Mouse (Mus musculus) cerebellum, postnatal 4 days (tissue): ENCODE results near the gene Tradd.

Experiments
- DNase-seq, 2 experiments: peaks; one replicate each; pipeline ENCODE4 v3.0.0; 2022; ENCODE audit warnings: low spot score in 2 of 2, mixed read lengths in 1 of 2

Tradd gene

GRCm38 (mm10) chr8:105270916-105271186 lies 6.4 kb upstream of the Tradd start:
- no peak for DNase-seq

DNA sequence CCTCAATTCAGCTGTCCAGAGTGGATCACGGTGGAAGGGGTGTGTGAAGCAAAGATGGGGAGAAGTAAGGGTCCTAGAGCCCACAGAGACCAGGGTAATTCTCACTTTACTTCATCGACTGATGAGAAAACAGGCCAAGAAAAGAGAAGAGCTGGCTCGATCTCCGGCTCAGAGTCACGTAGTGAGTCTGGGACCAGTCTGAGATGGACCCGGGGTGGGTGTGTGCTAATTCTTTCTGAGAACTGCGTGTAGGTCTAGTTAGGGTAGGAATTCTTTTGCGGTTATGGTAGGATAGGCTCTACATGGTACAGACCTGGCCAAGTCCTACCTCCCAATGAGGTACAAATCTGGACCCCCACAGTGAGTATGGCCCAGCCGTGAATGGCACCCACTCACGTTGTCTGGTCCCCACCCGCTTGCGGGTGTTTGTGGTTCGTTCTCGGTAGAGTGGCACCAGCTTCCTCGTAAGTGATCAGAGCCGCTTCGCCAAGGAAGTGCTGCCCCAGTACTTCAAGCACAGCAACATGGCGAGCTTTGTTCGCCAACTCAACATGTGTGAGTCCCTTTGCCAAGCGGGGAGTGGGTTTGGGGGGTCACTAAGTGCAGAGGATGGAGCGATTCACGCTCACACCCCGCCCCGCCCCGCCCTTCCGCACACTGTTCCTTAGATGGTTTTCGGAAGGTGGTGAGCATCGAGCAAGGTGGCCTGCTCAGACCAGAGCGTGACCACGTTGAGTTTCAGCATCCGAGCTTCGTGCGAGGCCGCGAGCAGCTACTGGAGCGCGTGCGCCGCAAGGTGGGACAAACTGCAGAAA lies 5.9 kb upstream of the Tradd start:
- DNase-seq, result no peak

DNA sequence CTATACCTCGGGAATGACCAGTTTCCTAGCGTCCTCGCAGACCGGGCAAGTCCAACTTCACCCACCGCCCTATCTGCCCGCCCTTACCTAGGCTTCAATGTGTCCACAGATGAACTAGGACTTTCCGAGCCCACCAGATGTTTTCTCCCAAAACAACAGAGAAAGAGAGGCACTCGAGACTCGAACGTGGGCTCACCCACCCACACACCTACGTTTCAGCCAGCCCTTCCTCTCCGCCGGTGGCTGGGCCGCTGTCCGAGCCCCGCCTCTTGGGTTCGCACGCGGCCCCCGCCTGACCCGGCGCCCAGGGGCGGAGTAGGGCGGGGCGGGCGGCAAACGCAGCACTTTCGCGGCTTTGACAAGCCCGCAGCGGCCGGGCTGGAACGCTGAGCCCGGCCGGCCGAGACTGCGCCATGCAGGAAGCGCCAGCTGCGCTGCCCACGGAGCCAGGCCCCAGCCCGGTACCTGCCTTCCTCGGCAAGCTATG lies 5.1 kb upstream of the Tradd start, which contains the start of gene Hsf4:
Gene Hsf4 (plus strand): TSS at position 341 of the 487 bp plus-strand sequence.
- no peak for DNase-seq

DNA sequence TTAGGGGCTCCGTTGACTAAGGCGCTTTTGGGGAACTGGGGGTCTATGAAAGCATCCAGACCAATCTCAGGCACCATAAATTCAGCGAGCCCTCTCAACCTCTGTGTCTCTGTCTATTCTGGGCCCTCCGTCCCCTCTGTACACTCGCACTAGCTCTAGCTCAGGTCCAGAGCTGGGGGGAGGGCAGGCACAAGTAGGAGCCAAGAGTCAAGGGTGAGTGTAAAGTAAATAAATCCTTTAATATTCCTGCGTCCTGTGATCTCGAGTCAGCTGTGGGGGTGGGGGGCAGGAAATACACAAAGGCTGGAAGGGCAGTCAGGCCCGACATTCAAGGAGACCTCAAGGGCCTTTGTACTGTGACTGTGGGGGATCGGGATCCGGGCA lies 4.7 kb upstream of the Tradd start:
- no peak for DNase-seq

GRCm38 (mm10) chr8:105268342-105269074 lies 4.1 kb upstream of the Tradd start:
- peak; percentile 51 to 75 for DNase-seq

DNA sequence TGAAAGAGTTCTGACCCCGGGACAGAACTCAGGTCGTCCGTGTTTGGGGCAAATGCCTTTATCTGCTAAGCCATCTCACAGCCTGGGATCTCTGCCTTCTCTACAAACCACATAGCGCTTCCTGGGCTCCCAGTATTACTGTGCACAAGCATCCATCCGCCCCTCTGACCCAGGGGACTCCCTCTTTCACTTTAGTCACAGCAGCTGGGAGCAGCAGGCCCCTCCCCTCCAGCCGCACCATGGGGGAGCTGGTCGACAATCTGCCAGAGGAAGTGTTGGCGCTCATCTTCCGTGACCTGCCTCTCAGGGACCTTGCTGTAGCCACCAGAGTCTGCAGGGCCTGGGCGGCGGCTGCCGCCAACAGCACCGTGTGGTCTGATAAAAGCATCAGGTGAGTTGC lies 2.4 kb upstream of the Tradd start:
- no peak for DNase-seq

DNA sequence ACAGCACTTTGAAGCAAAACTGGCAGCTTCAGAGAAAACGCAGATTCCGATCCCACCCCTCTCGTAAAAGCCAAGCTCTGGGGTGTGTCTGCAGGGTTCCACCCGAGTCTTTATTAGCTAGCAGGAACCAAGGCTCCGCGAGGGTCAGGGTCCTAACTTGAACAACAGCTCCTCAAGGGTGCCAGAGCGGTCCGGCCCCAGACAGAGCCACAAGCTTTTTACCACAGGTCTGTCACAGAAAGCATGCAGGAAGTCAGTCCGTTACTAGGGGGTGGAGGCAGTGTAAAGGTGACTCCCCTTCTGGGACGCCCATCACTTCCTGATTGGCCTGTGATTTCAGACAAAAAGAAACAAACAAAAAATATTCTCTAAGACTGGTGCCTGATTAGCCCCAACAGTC lies 719 bp upstream of the Tradd start:
- no peak for DNase-seq

- DNase-seq, result no peak
Observed at GRCm38 (mm10) chr8:105263244-105263912, 1.0 kb downstream of the Tradd start.

DNA sequence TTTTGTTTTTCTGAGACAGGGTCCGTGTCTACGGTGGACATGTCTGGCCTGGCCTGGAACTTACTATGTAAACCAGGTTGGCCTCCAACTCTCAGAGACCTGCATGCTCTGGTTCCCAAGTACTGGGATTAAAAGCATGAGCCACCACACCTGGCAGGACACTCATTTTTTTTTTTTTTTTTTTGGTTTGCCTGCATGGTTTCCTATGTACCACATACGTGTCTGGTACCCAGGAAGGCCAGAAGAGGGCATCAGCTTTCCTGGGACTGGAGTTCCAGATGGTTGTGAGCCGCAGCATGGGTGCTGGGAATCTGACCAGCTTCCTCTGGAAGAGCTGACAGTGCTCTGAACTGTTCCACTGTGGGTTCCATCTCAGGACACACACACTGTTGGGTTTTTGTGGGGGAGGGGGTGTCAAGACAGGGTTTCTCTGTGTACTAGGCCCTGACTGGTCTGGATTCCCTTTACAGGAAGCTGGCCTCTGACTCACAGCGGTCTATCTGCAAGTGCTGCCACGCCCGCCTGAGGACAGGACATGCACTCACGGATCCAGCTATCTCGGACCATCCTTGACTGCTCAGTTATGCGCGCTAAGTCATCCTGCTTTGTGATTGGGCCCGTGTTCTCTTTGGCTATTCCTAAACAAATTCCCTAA lies 3.0 kb downstream of the Tradd start:
- DNase-seq, result no peak

DNA sequence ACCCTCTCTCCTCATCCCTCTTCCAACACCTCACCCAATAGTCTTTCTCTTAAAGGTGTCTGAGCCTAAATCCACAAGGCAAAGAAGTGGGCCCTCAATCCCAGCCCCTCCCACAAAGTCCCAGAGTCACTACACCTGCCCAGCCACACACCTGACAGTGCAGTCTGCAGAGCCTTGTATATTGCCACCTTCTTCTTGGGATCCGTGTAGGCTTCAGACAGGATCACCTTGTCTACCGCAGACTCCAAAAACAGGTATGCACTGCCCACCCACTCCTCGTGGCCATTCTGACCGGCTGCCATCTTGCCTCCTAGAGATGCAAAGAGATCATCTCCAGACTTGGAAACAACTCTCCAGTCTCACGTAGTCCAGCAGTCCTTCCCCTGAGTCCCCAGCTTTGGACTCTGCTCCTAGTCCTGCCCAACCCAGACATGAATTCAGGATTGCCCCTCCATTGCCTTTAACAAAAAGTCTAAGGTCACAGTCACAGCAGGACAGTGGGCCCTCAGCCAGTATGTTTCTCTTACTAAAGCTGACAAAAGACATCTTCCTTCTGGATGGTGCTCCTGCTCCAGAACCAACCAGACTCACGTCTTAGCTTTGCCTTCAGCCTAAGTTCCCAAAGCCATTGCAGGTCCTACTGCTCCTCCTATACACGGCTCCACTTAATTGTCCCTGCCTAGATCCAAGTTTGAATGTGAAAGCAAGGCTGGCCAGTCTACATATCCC lies 3.9 kb downstream of the Tradd start:
- DNase-seq, result no peak

- DNase-seq, result peak; percentile 81 to 86
Observed at GRCm38 (mm10) chr8:105259721-105260320, 4.6 kb downstream of the Tradd start.

DNA sequence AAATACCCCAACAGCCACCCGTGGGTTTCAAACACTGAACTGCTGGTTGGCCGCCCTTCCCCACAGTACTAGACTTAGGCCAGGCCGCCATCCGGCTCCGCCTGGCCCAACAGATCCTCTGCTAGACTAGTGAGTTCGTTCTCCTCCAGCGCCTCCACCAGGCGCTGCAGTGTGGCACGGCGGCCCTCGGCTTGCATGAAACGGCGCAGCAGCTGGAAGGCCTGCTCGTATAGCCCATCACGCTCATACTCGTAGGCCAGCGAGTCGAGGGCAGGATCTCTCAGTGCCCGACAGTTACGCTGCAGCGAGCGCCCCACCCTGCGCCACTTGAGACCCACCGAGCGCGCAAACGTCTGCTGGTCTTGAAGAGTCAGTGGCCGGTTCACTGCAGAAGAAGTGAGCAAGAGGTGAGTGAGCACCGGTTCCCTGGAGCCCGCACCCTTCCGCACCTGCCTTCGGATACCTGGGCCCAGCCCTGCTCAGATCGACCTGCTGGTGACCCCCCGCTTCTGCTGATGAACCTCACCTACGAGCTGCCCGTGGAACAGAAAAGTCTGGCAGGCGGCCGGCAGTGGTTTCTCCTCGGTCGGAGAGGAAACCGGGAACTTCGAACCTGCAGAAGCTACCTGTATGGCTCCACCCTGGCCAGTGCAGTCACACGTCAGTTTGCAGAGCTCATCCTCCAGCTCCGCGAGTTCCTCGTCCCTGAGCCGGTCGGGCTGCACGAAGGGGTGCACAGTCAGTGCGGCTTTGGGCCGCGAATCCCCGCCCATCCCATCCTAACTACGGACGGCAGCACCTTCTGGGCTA lies 5.3 kb downstream of the Tradd start:
- DNase-seq, result no peak

- DNase-seq, result no peak
Observed at GRCm38 (mm10) chr8:105257318-105258114, 6.9 kb downstream of the Tradd start.

DNA sequence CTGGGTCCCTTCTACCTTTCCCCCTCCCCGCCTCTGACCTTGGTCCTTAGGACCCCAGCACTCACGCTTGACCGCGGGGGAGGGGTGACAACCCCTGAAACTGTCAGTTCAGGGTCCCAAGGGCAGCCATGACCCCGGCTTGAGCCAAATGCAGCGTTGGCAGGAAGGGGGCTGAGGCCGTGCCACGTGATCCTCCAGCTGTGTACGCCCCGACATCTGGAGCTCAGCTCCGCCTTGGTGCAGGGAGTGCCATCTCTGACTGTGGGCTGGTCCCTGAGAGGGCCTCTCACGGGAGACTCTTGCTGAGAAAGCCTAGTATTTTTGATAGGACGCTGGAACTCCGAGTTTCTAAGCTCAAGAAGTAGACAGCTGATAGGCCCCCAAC lies 9.5 kb downstream of the Tradd start, which contains the start of gene B3gnt9:
Gene B3gnt9 (minus strand): TSS at position 188 of the 385 bp plus-strand sequence.
- DNase-seq, result no peak

DNA sequence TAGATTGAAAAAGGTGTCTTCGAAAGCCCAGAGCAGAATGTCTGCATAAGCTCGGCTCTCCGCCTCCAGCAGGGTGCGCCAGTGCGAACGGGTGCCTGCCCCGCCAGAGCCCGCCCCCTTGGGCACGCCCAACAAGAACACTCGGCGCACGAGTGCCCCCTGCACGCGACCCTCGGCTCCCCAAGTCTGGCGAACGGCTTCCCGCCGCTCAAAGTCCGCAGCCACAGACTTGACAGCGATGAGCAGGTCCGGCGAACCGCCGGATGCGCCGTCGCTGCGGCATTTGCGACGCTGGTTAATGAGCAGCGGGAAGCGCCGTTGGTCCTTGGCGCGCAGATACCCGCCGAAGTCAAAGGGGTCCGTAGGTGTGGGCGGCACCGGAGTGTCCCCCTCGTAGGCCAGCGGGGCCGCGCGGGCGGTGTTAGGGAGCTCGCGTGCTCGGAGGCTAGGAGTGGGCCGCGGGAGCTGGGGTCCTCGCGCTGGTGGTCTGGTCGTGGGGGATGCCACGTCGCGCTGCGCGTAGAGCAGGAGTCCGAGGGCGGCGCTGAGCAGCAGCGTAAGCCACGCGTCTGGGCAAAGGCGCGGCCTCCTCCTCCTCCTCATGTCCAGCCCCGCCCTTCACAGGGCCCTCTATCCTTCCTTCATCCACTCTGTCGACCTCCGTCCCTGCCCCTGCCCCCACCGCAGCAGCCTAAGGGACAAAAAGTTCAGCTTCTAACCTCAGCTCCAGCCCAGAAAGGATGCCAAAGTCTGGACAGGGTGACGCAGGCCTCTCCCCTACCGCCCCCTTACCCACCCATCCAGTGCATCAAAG lies 10.1 kb downstream of the Tradd start:
- peak; percentile 84 to 94 for DNase-seq

GRCm38 (mm10) chr8:105253766-105254151 lies 10.7 kb downstream of the Tradd start:
- no peak for DNase-seq

- no peak for DNase-seq
Observed at GRCm38 (mm10) chr8:105252680-105253537, 11.5 kb downstream of the Tradd start.
